7 mouse cellular contexts compared by ENCODE assay signal in genomic region chr5:65717903-65718211, GRCm38 (mm10). TPM values are rescaled to one million over a fixed set of nuclear protein-coding genes. Genes with fewer than 3 reads are reported as not detected.
A peak's percentile ranks its signal among the peaks of the same experiment; 100 is the strongest.
DNase-seq lines count a peak whose midpoint lies in the region; ATAC-seq and TF ChIP-seq lines count a peak whose summit lies in the region.
"Not testable (repeated sequence)": the region's sequence is repeated elsewhere in the genome, so short reads cannot be mapped to it uniquely, and the experiment has no call there.

No protein-coding gene starts in this region.

- H3K4me2 ChIP-seq in heart, embryonic 11.5 days; heart, embryonic 14.5 days (ENCODE audit: low read length); heart, postnatal 0 days (ENCODE audit: low read depth, low read length); liver, embryonic 15.5 days; midbrain, embryonic 11.5 days: not testable (repeated sequence)
- H3K4me2 ChIP-seq in liver, embryonic 12.5 days = peak overlapping the region; percentile 19

- WGBS in heart, embryonic 11.5 days (ENCODE audit: insufficient replicate concordance) = 88% methylated on average over 8 of the region's 8 CpGs
- WGBS in heart, embryonic 14.5 days = 87% methylated on average over 8 of the region's 8 CpGs
- 90% methylated on average over 8 of the region's 8 CpGs for WGBS in heart, postnatal 0 days
- whole genome bisulfite sequencing in liver, embryonic 12.5 days (ENCODE audit: insufficient replicate concordance) = 78% methylated on average over 8 of the region's 8 CpGs
- WGBS in liver, embryonic 15.5 days (ENCODE audit: insufficient replicate concordance) = 77% methylated on average over 8 of the region's 8 CpGs
- 93% methylated on average over 8 of the region's 8 CpGs for WGBS in midbrain, embryonic 11.5 days

- TF ChIP-seq EP300 in MEL (IDR thresholded peaks at IDR 0.05; ENCODE audit: low read depth in 1 of 2, low read length in 2 of 2) = 0 out of 4 replicates have a peak, but pooled peaks of 1 of the 2 experiments have one; percentile 8
- TF ChIP-seq EP300 in heart, postnatal 0 days (IDR thresholded peaks at IDR 0.05; ENCODE audit: low read depth) = not testable (repeated sequence)

- not testable (repeated sequence) for ATAC-seq in heart, embryonic 11.5 days (replicated peaks; ENCODE audit: insufficient number of reproducible peaks, low FRiP score, low TSS enrichment); heart, embryonic 14.5 days (ENCODE audit: insufficient number of reproducible peaks, insufficient read depth, low FRiP score, low read depth); heart, postnatal 0 days (ENCODE audit: insufficient read depth, low read depth); liver, embryonic 15.5 days (ENCODE audit: insufficient read depth); midbrain, embryonic 11.5 days (ENCODE audit: low FRiP score)
- 0 out of 2 replicates have a peak, but pooled peaks have one; percentile 28 for ATAC-seq in liver, embryonic 12.5 days

- TF ChIP-seq CTCF in MEL (IDR thresholded peaks at IDR 0.05 in 2 of 3, conservative IDR thresholded peaks at IDR 0.05 in 1 of 3; ENCODE audit: control insufficient read depth in 1 of 3, insufficient read depth in 1 of 3, low read depth in 2 of 3, low read length in 3 of 3, poor library complexity in 1 of 3, severe bottlenecking in 1 of 3); heart, postnatal 0 days (IDR thresholded peaks at IDR 0.05; ENCODE audit: low read depth): not testable (repeated sequence)

- peak overlapping the region; percentile 96 for H3K27ac ChIP-seq in MEL (ENCODE audit: control insufficient read depth, low read depth, low read length)
- H3K27ac ChIP-seq in heart, embryonic 11.5 days (ENCODE audit: low read depth, low read length) = peak overlapping the region; percentile 57; the same call in 1 of the 2 replicates
- H3K27ac ChIP-seq in heart, embryonic 14.5 days (replicated peaks in 1 of 2; ENCODE audit: control insufficient read depth in 1 of 2, insufficient read depth in 1 of 2, low read depth in 2 of 2, low read length in 2 of 2) = peak overlapping the region; percentile 53 to 67
- peak overlapping the region; percentile 34; the same call in 1 of the 2 replicates for H3K27ac ChIP-seq in heart, postnatal 0 days (ENCODE audit: low read depth)
- peak overlapping the region; percentile 72 for H3K27ac ChIP-seq in liver, embryonic 12.5 days
- peak overlapping the region; percentile 51 for H3K27ac ChIP-seq in liver, embryonic 15.5 days (replicated peaks)
- H3K27ac ChIP-seq in midbrain, embryonic 11.5 days (ENCODE audit: low read depth, low read length) = not testable (repeated sequence)

- H3K4me1 ChIP-seq in MEL (ENCODE audit: control insufficient read depth in 1 of 2, insufficient read depth in 2 of 2, low read length in 2 of 2); heart, embryonic 11.5 days (ENCODE audit: control insufficient read depth, insufficient read depth, low read length); heart, embryonic 14.5 days (ENCODE audit: control insufficient read depth in 2 of 2, insufficient read depth in 2 of 2, low read length in 2 of 2); heart, postnatal 0 days (ENCODE audit: control insufficient read depth, insufficient read depth); midbrain, embryonic 11.5 days (ENCODE audit: control insufficient read depth, insufficient read depth, low read length): not testable (repeated sequence)
- H3K4me1 ChIP-seq in liver, embryonic 12.5 days = peaks cover 23% of the 10 kb centered on the region
- H3K4me1 ChIP-seq in liver, embryonic 15.5 days (replicated peaks) = peaks cover 19% of the 10 kb centered on the region

- H3K4me3 ChIP-seq in MEL (ENCODE audit: control insufficient read depth in 1 of 2, insufficient read depth in 1 of 2, low read depth in 2 of 2, low read length in 2 of 2) = peak overlapping the region; percentile 46 to 69
- not testable (repeated sequence) for H3K4me3 ChIP-seq in heart, embryonic 11.5 days (ENCODE audit: low read depth, low read length); heart, embryonic 14.5 days (ENCODE audit: control insufficient read depth in 1 of 2, insufficient read depth in 1 of 2, low read depth in 1 of 2, low read length in 2 of 2); heart, postnatal 0 days (ENCODE audit: low read depth, low read length); liver, embryonic 12.5 days; liver, embryonic 15.5 days (replicated peaks); midbrain, embryonic 11.5 days (ENCODE audit: low read depth, low read length)

- not testable (repeated sequence) for H3K79me2 ChIP-seq in MEL (ENCODE audit: control insufficient read depth, insufficient read depth, low read length, poor library complexity)

- H3K9ac ChIP-seq in MEL (ENCODE audit: control insufficient read depth, low read depth, low read length, poor library complexity, severe bottlenecking) = peak overlapping the region; percentile 70
- H3K9ac ChIP-seq in heart, embryonic 11.5 days (ENCODE audit: low read depth, low read length); heart, embryonic 14.5 days (ENCODE audit: low read length); heart, postnatal 0 days (replicated peaks; ENCODE audit: low read depth, low read length); liver, embryonic 15.5 days; midbrain, embryonic 11.5 days (ENCODE audit: low read length): not testable (repeated sequence)
- H3K9ac ChIP-seq in liver, embryonic 12.5 days = peak overlapping the region; percentile 33; the same call in 1 of the 2 replicates

- 0 out of 4 replicates have a peak, but pooled peaks of 1 of the 2 experiments have one; percentile 48 for TF ChIP-seq POLR2A in MEL (IDR thresholded peaks at IDR 0.05; ENCODE audit: control insufficient read depth in 1 of 2, insufficient read depth in 1 of 2, low read depth in 1 of 2, low read length in 2 of 2, poor library complexity in 1 of 2)

- not testable (repeated sequence) for H3K27me3 ChIP-seq in MEL (ENCODE audit: control insufficient read depth in 1 of 2, insufficient read depth in 2 of 2, low read length in 2 of 2); heart, embryonic 11.5 days (ENCODE audit: control insufficient read depth, insufficient read depth, low read length); heart, embryonic 14.5 days (ENCODE audit: control insufficient read depth, insufficient read depth, low read length); heart, postnatal 0 days (ENCODE audit: control insufficient read depth, insufficient read depth, low read length); liver, embryonic 12.5 days (replicated peaks); liver, embryonic 15.5 days; midbrain, embryonic 11.5 days (ENCODE audit: control insufficient read depth, insufficient read depth, low read length)

- H3K36me3 ChIP-seq in MEL (ENCODE audit: control insufficient read depth in 1 of 2, insufficient read depth in 2 of 2, low read length in 2 of 2); heart, embryonic 11.5 days (ENCODE audit: control insufficient read depth, insufficient read depth, low read length); heart, embryonic 14.5 days (ENCODE audit: control insufficient read depth, insufficient read depth, low read length); heart, postnatal 0 days (replicated peaks; ENCODE audit: control insufficient read depth, insufficient read depth, low read length); liver, embryonic 12.5 days; liver, embryonic 15.5 days (replicated peaks); midbrain, embryonic 11.5 days (ENCODE audit: control insufficient read depth, insufficient read depth, low read length): not testable (repeated sequence)

- H3K9me3 ChIP-seq in MEL (replicated peaks; ENCODE audit: insufficient read depth, low read length); heart, embryonic 11.5 days (replicated peaks; ENCODE audit: control insufficient read depth, low read length); heart, embryonic 14.5 days (ENCODE audit: control insufficient read depth, low read length); heart, postnatal 0 days (replicated peaks; ENCODE audit: control insufficient read depth, low read length); liver, embryonic 12.5 days (replicated peaks); liver, embryonic 15.5 days (replicated peaks); midbrain, embryonic 11.5 days (ENCODE audit: control insufficient read depth, low read length): not testable (repeated sequence)

- not testable (repeated sequence) for TF ChIP-seq RAD21 in MEL (IDR thresholded peaks at IDR 0.05; ENCODE audit: low read depth, low read length)

- not testable (repeated sequence) for DNase-seq in MEL (ENCODE audit: low read depth, low spot score); heart, postnatal 0 days (ENCODE audit: low spot score)
- DNase-seq in midbrain, embryonic 11.5 days (ENCODE audit: low spot score, missing footprints) = peak; percentile 79

RNA-seq across cellular contexts. Expression of gene Pds5a, which starts 19.8 kb away (rescaled TPM):
- 87.3 and 99.6 TPM in 2 replicates for total RNA-seq in MEL (2012; rRNA removed)
- polyA plus RNA-seq in MEL (2012; ENCODE audit: insufficient read depth in 1 of 2, insufficient read length in 2 of 2, low read depth in 1 of 2, low replicate concordance in 2 of 2, missing spikeins in 1 of 2) = 100 to 1,000 TPM in 1 of 2 experiments, 10 to 100 TPM in 1; 88.0 to 188 TPM
- 68.0 and 70.8 TPM in 2 replicates for polyA plus RNA-seq in heart, embryonic 11.5 days (2014; fragmentation: Nextera tagmentation; extraction: Ambion mirVana)
- 55.1 and 56.1 TPM in 2 replicates for polyA plus RNA-seq in heart, embryonic 14.5 days (2014; fragmentation: Nextera tagmentation; extraction: Ambion mirVana)
- 57.9 and 91.3 TPM in 2 replicates for total RNA-seq in heart, postnatal 0 days (2014; rRNA removed; ENCODE audit: low replicate concordance)
- 13.2 and 15.4 TPM in 2 replicates for polyA plus RNA-seq in heart, postnatal 0 days (2015; fragmentation: Nextera tagmentation; extraction: Ambion mirVana)
- polyA plus RNA-seq in liver, embryonic 12.5 days (2016; fragmentation: Nextera tagmentation; extraction: Ambion mirVana) = 52.6 and 59.4 TPM in 2 replicates
- polyA plus RNA-seq in liver, embryonic 15.5 days (2015; fragmentation: Nextera tagmentation; extraction: Ambion mirVana) = 20.3 and 21.7 TPM in 2 replicates
- polyA plus RNA-seq in midbrain, embryonic 11.5 days (2014; fragmentation: Nextera tagmentation; extraction: Ambion mirVana) = 127 and 139 TPM in 2 replicates

RNA-seq across cellular contexts. Expression of gene N4bp2, which starts 45.5 kb away (rescaled TPM):
- 10.1 and 11.4 TPM in 2 replicates for total RNA-seq in MEL (2012; rRNA removed)
- 10 to 100 TPM; 12.9 to 50.6 TPM for polyA plus RNA-seq in MEL (2012; ENCODE audit: insufficient read depth in 1 of 2, insufficient read length in 2 of 2, low read depth in 1 of 2, low replicate concordance in 2 of 2, missing spikeins in 1 of 2)
- 32.7 and 47.9 TPM in 2 replicates for polyA plus RNA-seq in heart, embryonic 11.5 days (2014; fragmentation: Nextera tagmentation; extraction: Ambion mirVana)
- polyA plus RNA-seq in heart, embryonic 14.5 days (2014; fragmentation: Nextera tagmentation; extraction: Ambion mirVana) = 25.6 and 28.1 TPM in 2 replicates
- total RNA-seq in heart, postnatal 0 days (2014; rRNA removed; ENCODE audit: low replicate concordance) = 10.5 and 18.6 TPM in 2 replicates
- polyA plus RNA-seq in heart, postnatal 0 days (2015; fragmentation: Nextera tagmentation; extraction: Ambion mirVana) = 6.0 and 8.0 TPM in 2 replicates
- polyA plus RNA-seq in liver, embryonic 12.5 days (2016; fragmentation: Nextera tagmentation; extraction: Ambion mirVana) = 17.9 and 18.5 TPM in 2 replicates
- 7.8 and 8.5 TPM in 2 replicates for polyA plus RNA-seq in liver, embryonic 15.5 days (2015; fragmentation: Nextera tagmentation; extraction: Ambion mirVana)
- polyA plus RNA-seq in midbrain, embryonic 11.5 days (2014; fragmentation: Nextera tagmentation; extraction: Ambion mirVana) = 40.1 and 43.1 TPM in 2 replicates
